Mouse (Mus musculus) CH12.LX (cell line): Measurements from ENCODE around the gene Itpka. TPM values are rescaled to one million over a fixed set of nuclear protein-coding genes. Genes with fewer than 3 reads are reported as not detected.

Experiments
- DNase-seq: peaks from one replicate; pipeline ENCODE4 v3.0.0-alpha.2; 2013; ENCODE audit errors: extremely low read depth
- H3K27ac ChIP-seq: 2 replicates; pipeline ENCODE4 v1.5.1; 2012; ENCODE audit warnings: low read depth, mild to moderate bottlenecking, control low read depth, moderate library complexity; ENCODE audit not compliant: insufficient read depth
- H3K27me3 ChIP-seq: replicated peaks from 2 replicates; pipeline ENCODE3; 2012; ENCODE audit warnings: inconsistent platforms
- H3K36me3 ChIP-seq, 2 experiments: replicated peaks in 1 of 2; 2 replicates each; pipeline versions ENCODE3 to v1.6.1; 2012; ENCODE audit warnings: inconsistent platforms in 1 of 2, low read length in 1 of 2, mild to moderate bottlenecking in 1 of 2, mixed read lengths in 1 of 2, moderate library complexity in 1 of 2; ENCODE audit not compliant: control insufficient read depth in 1 of 2, insufficient read depth in 1 of 2
- H3K4me1 ChIP-seq, 2 experiments: 2 replicates each; pipeline ENCODE4 v1.6.1; 2012; ENCODE audit warnings: inconsistent platforms in 1 of 2, moderate library complexity in 1 of 2; ENCODE audit not compliant: insufficient read depth in 2 of 2, control insufficient read depth in 1 of 2
- H3K4me2 ChIP-seq: 2 replicates; pipeline ENCODE4 v1.6.1; 2012; ENCODE audit warnings: low read depth, mild to moderate bottlenecking, control low read depth; ENCODE audit not compliant: poor library complexity, insufficient read depth, severe bottlenecking
- H3K4me3 ChIP-seq, 3 experiments: fragments of 150-350 bp in 1 of 3; sonication (generic) in 1 of 3; replicated peaks in 1 of 3; 2 replicates each; pipeline versions ENCODE3 to v1.5.1; 2011 to 2012; ENCODE audit warnings: low read depth in 2 of 3, low read length in 2 of 3, mild to moderate bottlenecking in 2 of 3, moderate library complexity in 2 of 3, control low read depth in 1 of 3, improper control_type of control experiment in 1 of 3, inconsistent platforms in 1 of 3, mixed read lengths in 1 of 3; ENCODE audit not compliant: poor library complexity in 1 of 3
- H3K79me2 ChIP-seq: replicated peaks from 2 replicates; pipeline ENCODE4 v1.6.1; 2012; ENCODE audit warnings: mild to moderate bottlenecking, moderate library complexity; ENCODE audit not compliant: control insufficient read depth, poor library complexity, insufficient read depth, severe bottlenecking; ENCODE audit errors: extremely low read depth
- H3K9ac ChIP-seq: 2 replicates; pipeline ENCODE4 v1.6.1; 2012; ENCODE audit warnings: low read depth, mild to moderate bottlenecking, control low read depth, moderate library complexity; ENCODE audit not compliant: insufficient read depth
- H3K9me3 ChIP-seq: replicated peaks from 2 replicates; pipeline ENCODE3; 2012; ENCODE audit warnings: low read length, inconsistent platforms, mixed read lengths
- BHLHE40 ChIP-seq: IDR thresholded peaks from 2 replicates; pipeline ENCODE4 v1.6.1; 2011; ENCODE audit warnings: mild to moderate bottlenecking, low read depth, low read length, improper control_type of control experiment
- CHD1 ChIP-seq: IDR thresholded peaks from 2 replicates; pipeline ENCODE4 v1.6.1; 2012; ENCODE audit warnings: low read depth, low read length, improper control_type of control experiment, inconsistent platforms
- CHD2 ChIP-seq: IDR thresholded peaks from 2 replicates; pipeline ENCODE4 v1.6.1; 2011; ENCODE audit warnings: low read length, improper control_type of control experiment
- CTCF ChIP-seq, 2 experiments: IDR thresholded peaks in 1 of 2; conservative IDR thresholded peaks in 1 of 2; 2 replicates each; pipeline ENCODE4 v1.5.1; 2011 to 2012; ENCODE audit warnings: low read depth in 2 of 2, low read length in 2 of 2, improper control_type of control experiment in 1 of 2, inconsistent platforms in 1 of 2, mild to moderate bottlenecking in 1 of 2, moderate library complexity in 1 of 2
- ELF1 ChIP-seq: IDR thresholded peaks from 2 replicates; pipeline ENCODE4 v1.6.1; 2014; ENCODE audit warnings: low read depth, mild to moderate bottlenecking, inconsistent platforms, low read length, improper control_type of control experiment
- ETS1 ChIP-seq: conservative IDR thresholded peaks from 2 replicates; pipeline ENCODE4 v1.6.1; 2012; ENCODE audit warnings: low read depth, mild to moderate bottlenecking, inconsistent platforms, low read length, improper control_type of control experiment, moderate library complexity
- GABPA ChIP-seq: IDR thresholded peaks from 2 replicates; pipeline ENCODE4 v1.6.1; 2012; ENCODE audit warnings: low read depth, low read length, improper control_type of control experiment, inconsistent platforms; ENCODE audit not compliant: insufficient replicate concordance
- JUN ChIP-seq: IDR thresholded peaks from 2 replicates; pipeline ENCODE4 v1.6.1; 2011; ENCODE audit warnings: low read depth, mild to moderate bottlenecking, low read length, improper control_type of control experiment, moderate library complexity; ENCODE audit not compliant: insufficient read depth
- JUND ChIP-seq: conservative IDR thresholded peaks from 2 replicates; pipeline ENCODE4 v1.6.1; 2011; ENCODE audit warnings: low read depth, low read length, improper control_type of control experiment
- MEF2A ChIP-seq: IDR thresholded peaks from 2 replicates; pipeline ENCODE4 v1.6.1; 2014; ENCODE audit warnings: low read depth, mild to moderate bottlenecking, inconsistent platforms, low read length, improper control_type of control experiment, borderline replicate concordance
- NRF1 ChIP-seq: IDR thresholded peaks from 2 replicates; pipeline ENCODE4 v1.6.1; 2014; ENCODE audit warnings: low read depth, mild to moderate bottlenecking, inconsistent platforms, low read length, improper control_type of control experiment, moderate library complexity
- POLR2A ChIP-seq: IDR thresholded peaks from 2 replicates; pipeline ENCODE4 v1.6.1; 2011; ENCODE audit warnings: low read depth, mild to moderate bottlenecking, improper control_type of control experiment, low read length
- RCOR1 ChIP-seq: conservative IDR thresholded peaks from 2 replicates; pipeline ENCODE4 v1.6.1; 2012; ENCODE audit warnings: low read depth, mild to moderate bottlenecking, inconsistent platforms, low read length, improper control_type of control experiment
- SMC3 ChIP-seq: IDR thresholded peaks from 2 replicates; pipeline ENCODE4 v1.6.1; 2011; ENCODE audit warnings: low read depth, low read length, improper control_type of control experiment
- UBTF ChIP-seq: IDR thresholded peaks from 2 replicates; pipeline ENCODE4 v1.6.1; 2012; ENCODE audit warnings: low read depth, mild to moderate bottlenecking, inconsistent platforms, low read length, improper control_type of control experiment, moderate library complexity
- USF1 ChIP-seq: IDR thresholded peaks from 2 replicates; pipeline ENCODE4 v1.6.1; 2014; ENCODE audit warnings: low read depth, mild to moderate bottlenecking, inconsistent platforms, low read length, improper control_type of control experiment
- USF2 ChIP-seq: conservative IDR thresholded peaks from 2 replicates; pipeline ENCODE4 v1.6.1; 2011; ENCODE audit warnings: low read depth, low read length, improper control_type of control experiment
- ZC3H11A ChIP-seq: IDR thresholded peaks from 2 replicates; pipeline ENCODE4 v1.6.1; 2012; ENCODE audit warnings: low read depth, mild to moderate bottlenecking, inconsistent platforms, low read length, improper control_type of control experiment
- ZKSCAN1 ChIP-seq: IDR thresholded peaks from 2 replicates; pipeline ENCODE4 v1.6.1; 2012; ENCODE audit warnings: low read depth, inconsistent platforms, low read length, improper control_type of control experiment, borderline replicate concordance
- dilution Hi-C: fragments of 300-500 bp; cut with MboI; formaldehyde crosslinking; loops from 2 replicates; pipeline ENCODE4 v1.14.3; 2020; ENCODE audit warnings: low sequenced_read_pairs; ENCODE audit not compliant: extremely low pct_unique_long_range_greater_than_20kb, extremely low pct_ligation_motif_present
- in situ Hi-C: fragments of 300-500 bp; cut with MboI; formaldehyde crosslinking; loops from 3 replicates; pipeline ENCODE4 v1.14.3; 2019; ENCODE audit warnings: low sequenced_read_pairs, low pct_ligation_motif_present, low pct_unique_long_range_greater_than_20kb, mixed read lengths
- polyA plus RNA-seq: library from polyadenylated mRNA; unstranded; fragments of >175 nt; gene quantifications from 2 replicates; pipeline ENCODE4 v1.2.1, GENCODE M21; 2012; ENCODE audit warnings: low read depth; ENCODE audit not compliant: insufficient read length
- total RNA-seq, 2 experiments: library from RNA; depleted of rRNA; stranded (reverse); fragments of 300-350 nt in 1 of 2; fragments of >200 nt in 1 of 2; gene quantifications; 2 replicates each; pipeline ENCODE4 v1.2.3; 2012 to 2014

Gene Itpka
- total and polyA plus RNA-seq, 3 experiments, result 0.34 to 0.54 (median 0.39) TPM

- in situ Hi-C loops, result no loop called here
- no peak within 1 kb of the TSS for H3K4me3 ChIP-seq
- no peak for TF ChIP-seq MEF2A
- no peak for TF ChIP-seq POLR2A
- TF ChIP-seq ETS1, result no peak
- TF ChIP-seq ELF1, result no peak
- TF ChIP-seq, all 38 proteins: peak for 0
- DNase-seq, result no peak
- Histone ChIP-seq H3K4me2 (no peak within 1 kb of the TSS), H3K9ac (no peak within 1 kb of the TSS), H3K79me2 (no peaks in the 10 kb centered on the region), H3K4me1 (peaks cover 0 to 10% of the 10 kb centered on the region in 2 experiments; a peak in 2 of 4 replicates), H3K36me3 (peaks cover 16 to 29% of the 10 kb centered on the region in 2 experiments), H3K27ac (no peak within 1 kb of the TSS), H3K9me3 (no peaks in the 10 kb centered on the region), H3K27me3 (peaks cover 5% of the 10 kb centered on the region)
- dilution Hi-C loops, result no loop called here
These were observed 18.1 kb downstream of the Itpka start, which contains the start of gene Ltk for GRCm38 (mm10) chr2:119760251-119760650. Gene Ltk, minus strand, starts transcription at chr2:119760431.

DNA sequence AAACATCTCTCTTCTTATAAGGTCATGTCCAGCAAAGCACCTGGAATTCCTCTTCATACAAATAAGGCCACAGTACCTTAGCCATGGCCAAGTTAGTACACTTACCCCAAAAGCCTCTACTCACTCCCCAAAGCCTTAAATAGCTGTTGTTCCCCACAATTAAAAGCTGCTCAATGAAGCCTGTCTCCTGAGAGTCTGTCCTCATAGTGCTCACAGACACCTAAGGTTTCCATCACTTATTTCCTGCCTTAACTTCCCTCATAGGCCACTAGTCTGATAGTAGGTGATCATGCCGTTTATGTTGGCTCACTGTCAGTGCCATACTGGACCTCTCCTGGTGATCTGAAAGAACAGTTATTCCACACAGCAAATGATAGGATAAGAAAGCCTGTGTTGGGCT lies 20.1 kb downstream of the Itpka start:
- Histone ChIP-seq H3K9ac (no peak overlapping the region), H3K27ac (no peak overlapping the region), H3K27me3 (peaks cover 3% of the 10 kb centered on the region), H3K36me3 (peaks cover 20 to 43% of the 10 kb centered on the region in 2 experiments), H3K4me3 (no peak overlapping the region), H3K4me2 (no peak overlapping the region), H3K9me3 (no peaks in the 10 kb centered on the region), H3K79me2 (no peaks in the 10 kb centered on the region), H3K4me1 (peaks cover 0 to 10% of the 10 kb centered on the region in 2 experiments; a peak in 2 of 4 replicates)
- DNase-seq, result no peak
- TF ChIP-seq SMC3, result no peak
- TF ChIP-seq CHD2, result no peak
- TF ChIP-seq ELF1, result no peak
- TF ChIP-seq JUN, result no peak
- no peak for TF ChIP-seq UBTF
- no peak for TF ChIP-seq JUND
- no peak for TF ChIP-seq RCOR1
- no peak for TF ChIP-seq BHLHE40
- TF ChIP-seq USF1, result no peak
- no peak for TF ChIP-seq NRF1
- TF ChIP-seq GABPA, result no peak
- no peak for TF ChIP-seq CHD1
- no peak for TF ChIP-seq ZC3H11A
- no peak for TF ChIP-seq CTCF (conservative IDR thresholded peaks at IDR 0.05 in 1 of 2, IDR thresholded peaks at IDR 0.05 in 1 of 2; ENCODE audit: low read depth in 2 of 2, low read length in 2 of 2)
- TF ChIP-seq POLR2A, result no peak
- TF ChIP-seq ZKSCAN1, result no peak
- TF ChIP-seq USF2, result no peak
- in situ Hi-C loops (no loop called here), dilution Hi-C loops (no loop called here)
